Mouse (Mus musculus): ENCODE measurements around the gene Olfr869. TPM values are rescaled to one million over a fixed set of nuclear protein-coding genes. Genes with fewer than 3 reads are reported as not detected.

Gene Olfr869
- total RNA-seq (2012; rRNA removed), result not detected in 2 replicates
- not detected for polyA plus RNA-seq (2012; ENCODE audit: insufficient read depth in 1 of 2, insufficient read length in 2 of 2, low read depth in 1 of 2, low replicate concordance in 2 of 2, missing spikeins in 1 of 2)

- H3K4me1 ChIP-seq (ENCODE audit: control insufficient read depth in 1 of 2, insufficient read depth in 2 of 2, low read length in 2 of 2), result no peaks in the 10 kb centered on the region
- H3K79me2 ChIP-seq (ENCODE audit: control insufficient read depth, insufficient read depth, low read length, poor library complexity), result no peaks in the 10 kb centered on the region
- H3K9ac ChIP-seq (ENCODE audit: control insufficient read depth, low read depth, low read length, poor library complexity, severe bottlenecking), result no peak within 1 kb of the TSS
- peaks cover 0 to 3% of the 10 kb centered on the region in 2 experiments; a peak in 1 of 4 replicates for H3K27me3 ChIP-seq (ENCODE audit: control insufficient read depth in 1 of 2, insufficient read depth in 2 of 2, low read length in 2 of 2)
- TF ChIP-seq ELF1 (IDR thresholded peaks at IDR 0.05; ENCODE audit: low read depth, low read length) (no peak), RAD21 (IDR thresholded peaks at IDR 0.05; ENCODE audit: low read depth, low read length) (no peak), USF2 (IDR thresholded peaks at IDR 0.05; ENCODE audit: borderline replicate concordance in 1 of 2, insufficient read depth in 1 of 2, low read depth in 1 of 2, low read length in 2 of 2) (no peak), KAT2A (conservative IDR thresholded peaks at IDR 0.05; ENCODE audit: low read depth, low read length) (no peak), MXI1 (IDR thresholded peaks at IDR 0.05; ENCODE audit: low read depth, low read length) (no peak), POLR2A (IDR thresholded peaks at IDR 0.05; ENCODE audit: control insufficient read depth in 1 of 2, insufficient read depth in 1 of 2, low read depth in 1 of 2, low read length in 2 of 2, poor library complexity in 1 of 2) (no peak), USF1 (IDR thresholded peaks at IDR 0.05; ENCODE audit: low read depth, low read length) (no peak), SMC3 (IDR thresholded peaks at IDR 0.05; ENCODE audit: low read depth, low read length) (no peak), RCOR1 (IDR thresholded peaks at IDR 0.05; ENCODE audit: low read depth, low read length) (no peak), MEF2A (IDR thresholded peaks at IDR 0.05; ENCODE audit: extremely low read depth, insufficient replicate concordance, low read depth, low read length, poor library complexity, severe bottlenecking) (no peak), CHD2 (IDR thresholded peaks at IDR 0.05; ENCODE audit: low read length) (no peak), MYC (IDR thresholded peaks at IDR 0.05; ENCODE audit: low read depth, low read length) (no peak), NELFE (IDR thresholded peaks at IDR 0.05; ENCODE audit: low read depth, low read length) (no peak), ZKSCAN1 (IDR thresholded peaks at IDR 0.05; ENCODE audit: low read depth, low read length) (no peak), GATA1 (IDR thresholded peaks at IDR 0.05; ENCODE audit: low read depth, low read length) (no peak), TCF12 (IDR thresholded peaks at IDR 0.05; ENCODE audit: low read depth, low read length) (no peak), ZMIZ1 (IDR thresholded peaks at IDR 0.05; ENCODE audit: low read depth, low read length) (no peak), SIN3A (IDR thresholded peaks at IDR 0.05; ENCODE audit: low read length) (no peak)
- H3K4me3 ChIP-seq (ENCODE audit: control insufficient read depth in 1 of 2, insufficient read depth in 1 of 2, low read depth in 2 of 2, low read length in 2 of 2), result no peak within 1 kb of the TSS
- H3K36me3 ChIP-seq (ENCODE audit: control insufficient read depth in 1 of 2, insufficient read depth in 2 of 2, low read length in 2 of 2), result no peaks in the 10 kb centered on the region
- H3K27ac ChIP-seq (ENCODE audit: control insufficient read depth, low read depth, low read length), result no peak within 1 kb of the TSS
- no peak for DNase-seq (ENCODE audit: low read depth, low spot score)
- no peaks in the 10 kb centered on the region for H3K9me3 ChIP-seq (replicated peaks; ENCODE audit: insufficient read depth, low read length)
Measured at GRCm38 (mm10) chr9:20128709-20129108, at the start of gene Olfr869. TSS of gene Olfr869 (plus strand) at chr9:20129009.

- DNase-seq (ENCODE audit: low read depth, low spot score), result no peak
- TF ChIP-seq POLR2A (IDR thresholded peaks at IDR 0.05; ENCODE audit: control insufficient read depth in 1 of 2, insufficient read depth in 1 of 2, low read depth in 1 of 2, low read length in 2 of 2, poor library complexity in 1 of 2) (no peak), UBTF (IDR thresholded peaks at IDR 0.05; ENCODE audit: borderline replicate concordance, insufficient read depth, low read depth, low read length) (no peak), JUND (IDR thresholded peaks at IDR 0.05; ENCODE audit: low read depth, low read length) (no peak), MAX (IDR thresholded peaks at IDR 0.05; ENCODE audit: low read length) (no peak), ETS1 (IDR thresholded peaks at IDR 0.05; ENCODE audit: low read depth, low read length) (no peak)
- Histone ChIP-seq H3K79me2 (ENCODE audit: control insufficient read depth, insufficient read depth, low read length, poor library complexity) (no peaks in the 10 kb centered on the region), H3K4me1 (ENCODE audit: control insufficient read depth in 1 of 2, insufficient read depth in 2 of 2, low read length in 2 of 2) (no peaks in the 10 kb centered on the region), H3K36me3 (ENCODE audit: control insufficient read depth in 1 of 2, insufficient read depth in 2 of 2, low read length in 2 of 2) (no peaks in the 10 kb centered on the region), H3K4me3 (ENCODE audit: control insufficient read depth in 1 of 2, insufficient read depth in 1 of 2, low read depth in 2 of 2, low read length in 2 of 2) (no peak within 1 kb of the TSS), H3K27me3 (ENCODE audit: control insufficient read depth in 1 of 2, insufficient read depth in 2 of 2, low read length in 2 of 2) (no peaks in the 10 kb centered on the region; a peak in 1 of 4 replicates), H3K27ac (ENCODE audit: control insufficient read depth, low read depth, low read length) (no peak within 1 kb of the TSS), H3K9ac (ENCODE audit: control insufficient read depth, low read depth, low read length, poor library complexity, severe bottlenecking) (no peak within 1 kb of the TSS), H3K9me3 (replicated peaks; ENCODE audit: insufficient read depth, low read length) (no peaks in the 10 kb centered on the region)
Measured at GRCm38 (mm10) chr9:20098326-20098725, 30.5 kb upstream of the Olfr869 start, which contains the start of gene Olfr868. TSS of gene Olfr868 (plus strand) at chr9:20098626.

Data from MEL (cell line).